Mouse (Mus musculus) heart, embryonic 11.5 days (tissue): ENCODE measurements around the gene B4galnt1. TPM values are rescaled to one million over a fixed set of nuclear protein-coding genes. Genes with fewer than 3 reads are reported as not detected.

Experiments
- ATAC-seq: fragments of 200-750 bp; cut with Nextera tagmentation; replicated peaks from 2 replicates; pipeline ENCODE4 v1.8.0; 2017; ENCODE audit warnings: moderate library complexity; ENCODE audit not compliant: insufficient number of reproducible peaks, low FRiP score, low TSS enrichment
- H3K27ac ChIP-seq: fragments of 300-500 bp; sonication (generic); 2 replicates; pipeline ENCODE4 v1.5.1; 2014; ENCODE audit warnings: mild to moderate bottlenecking, low read depth, low read length
- H3K27me3 ChIP-seq: fragments of 300-500 bp; sonication (generic); 2 replicates; pipeline ENCODE4 v1.6.1; 2014; ENCODE audit warnings: mild to moderate bottlenecking, low read length, mixed read lengths; ENCODE audit not compliant: control insufficient read depth, insufficient read depth
- H3K36me3 ChIP-seq: fragments of 300-500 bp; sonication (generic); 2 replicates; pipeline ENCODE4 v1.6.1; 2014; ENCODE audit warnings: mild to moderate bottlenecking, low read length, moderate library complexity, mixed read lengths; ENCODE audit not compliant: control insufficient read depth, insufficient read depth
- H3K4me1 ChIP-seq: fragments of 300-500 bp; sonication (generic); 2 replicates; pipeline ENCODE4 v1.6.1; 2014; ENCODE audit warnings: low read length; ENCODE audit not compliant: control insufficient read depth, insufficient read depth
- H3K4me2 ChIP-seq: fragments of 300-500 bp; sonication (generic); 2 replicates; pipeline ENCODE4 v1.6.1; 2014; ENCODE audit warnings: mild to moderate bottlenecking, moderate library complexity
- H3K4me3 ChIP-seq: fragments of 300-500 bp; sonication (generic); 2 replicates; pipeline ENCODE4 v1.5.1; 2014; ENCODE audit warnings: low read depth, low read length
- H3K9ac ChIP-seq: fragments of 300-500 bp; sonication (generic); 2 replicates; pipeline ENCODE4 v1.6.1; 2014; ENCODE audit warnings: mild to moderate bottlenecking, low read depth, low read length, moderate library complexity
- H3K9me3 ChIP-seq: fragments of 300-500 bp; sonication (generic); replicated peaks from 2 replicates; pipeline ENCODE4 v1.6.1; 2016; ENCODE audit warnings: low read length; ENCODE audit not compliant: control insufficient read depth
- WGBS: fragments of 180-500 bp; shearing (Covaris S2); extraction: QIAGEN DNeasy Blood & Tissue Kit; methylation state at CpG from one replicate; pipeline ENCODE4 v1.1.7; 2014; ENCODE audit not compliant: insufficient replicate concordance; 5-methylcytosine and 5-hydroxymethylcytosine counted together
- polyA plus RNA-seq: library from polyadenylated mRNA; unstranded; fragments of >200 nt; fragmentation: Nextera tagmentation; extraction: Ambion mirVana; gene quantifications from 2 replicates; pipeline ENCODE4 v1.2.1, GENCODE M21; 2014

The B4galnt1 gene
- polyA plus RNA-seq, 1 experiment from 2014 or later = 1.8 TPM

DNA sequence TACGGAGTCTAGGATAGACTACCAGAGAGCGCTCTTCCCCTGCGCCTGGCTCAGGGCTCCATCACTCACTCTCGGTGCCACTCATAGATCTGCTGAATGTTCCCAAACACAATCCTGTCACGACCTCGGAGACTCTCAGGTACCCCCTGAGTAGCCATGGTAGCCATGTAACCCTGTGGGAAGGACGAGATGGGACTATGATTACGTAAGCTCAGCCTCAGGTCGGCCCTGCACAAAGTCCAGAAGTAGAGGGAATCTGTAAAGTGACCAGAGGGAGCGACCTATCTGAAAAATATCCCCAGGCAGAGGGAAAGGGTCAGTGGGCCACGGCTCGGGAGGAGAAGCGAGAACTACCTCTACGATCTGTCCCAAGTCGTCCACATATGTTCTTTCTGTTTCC lies 20.5 kb downstream of the B4galnt1 start:
- no peak for ATAC-seq
- Histone ChIP-seq H3K27me3 (peaks cover 25% of the 10 kb centered on the region), H3K9ac (no peak overlapping the region), H3K4me1 (peaks cover 26% of the 10 kb centered on the region), H3K36me3 (peaks cover 5% of the 10 kb centered on the region; the same call in 1 of the 2 replicates), H3K4me2 (no peak overlapping the region), H3K9me3 (no peaks in the 10 kb centered on the region), H3K27ac (no peak overlapping the region), H3K4me3 (no peak overlapping the region)
- WGBS = 85% methylated on average over 15 of the region's 15 CpGs

DNA sequence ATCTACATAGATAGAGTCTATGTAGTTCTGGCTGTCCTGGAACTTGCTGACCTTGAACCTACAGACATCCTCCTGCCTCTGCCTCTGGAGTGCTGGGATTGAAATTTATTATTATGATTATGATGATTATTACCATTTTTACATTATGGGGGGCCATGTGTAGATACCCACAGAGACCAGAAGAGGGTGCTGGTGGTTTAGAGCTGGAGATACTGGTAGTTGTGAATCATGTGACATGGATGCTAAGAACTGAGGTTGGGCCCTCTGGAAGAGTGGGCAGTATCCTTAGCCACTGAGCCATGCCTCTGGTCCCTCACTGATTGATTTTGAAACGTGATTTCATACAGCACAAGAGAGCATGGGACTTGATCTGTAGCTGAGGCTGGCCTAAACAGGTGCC lies 21.4 kb downstream of the B4galnt1 start:
- Histone ChIP-seq H3K4me1 (peaks cover 33% of the 10 kb centered on the region), H3K36me3 (peaks cover 5% of the 10 kb centered on the region; the same call in 1 of the 2 replicates), H3K4me3 (no peak overlapping the region), H3K27ac (no peak overlapping the region), H3K4me2 (no peak overlapping the region), H3K9me3 (no peaks in the 10 kb centered on the region), H3K9ac (no peak overlapping the region), H3K27me3 (peaks cover 16% of the 10 kb centered on the region)
- WGBS = 78% methylated on average over 1 of the region's 1 CpGs
- ATAC-seq = no peak

DNA sequence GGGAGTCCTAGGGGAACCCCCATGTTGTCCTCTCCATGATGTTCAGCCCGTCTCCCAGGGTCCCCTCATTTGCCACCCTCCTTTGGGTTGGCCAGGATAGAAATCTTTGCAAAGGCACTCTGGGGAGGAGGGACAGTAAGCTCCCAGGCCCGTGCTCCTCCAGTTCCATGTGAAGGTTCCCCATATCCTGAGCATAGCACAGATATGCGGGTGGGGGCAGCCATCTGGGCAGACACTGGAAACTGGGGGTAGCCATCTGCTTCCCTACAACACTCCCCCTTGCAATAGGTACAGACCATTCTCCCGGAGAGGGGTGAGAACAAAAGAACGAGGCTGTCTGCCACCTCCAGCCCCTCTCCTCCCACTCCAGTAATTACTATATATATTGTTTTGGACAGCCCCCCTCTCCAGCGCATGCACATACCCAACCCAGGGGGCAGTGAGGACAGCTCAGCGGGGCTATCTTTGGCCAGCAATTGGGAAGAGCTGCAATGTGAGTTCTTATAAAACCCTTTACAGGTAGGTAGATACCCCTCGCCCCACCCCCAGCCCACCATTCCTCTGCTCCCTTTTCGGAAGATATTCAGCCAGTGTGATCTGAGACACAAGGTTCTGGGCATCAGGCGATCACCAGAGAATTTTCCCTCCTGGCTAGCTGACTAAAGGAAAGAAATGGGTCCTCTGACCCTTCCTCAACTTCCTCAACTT lies 22.5 kb downstream of the B4galnt1 start:
- Histone ChIP-seq H3K27ac (0 out of 2 replicates have a peak overlapping the region, but pooled peaks have one; percentile 38), H3K4me2 (peak overlapping the region; percentile 93), H3K27me3 (peaks cover 9% of the 10 kb centered on the region), H3K4me3 (peak overlapping the region; percentile 74), H3K36me3 (peaks cover 7% of the 10 kb centered on the region; the same call in 1 of the 2 replicates), H3K9ac (peak overlapping the region; percentile 71), H3K4me1 (peaks cover 34% of the 10 kb centered on the region), H3K9me3 (no peaks in the 10 kb centered on the region)
- WGBS = 43% methylated on average over 10 of the region's 10 CpGs
- no peak for ATAC-seq

DNA sequence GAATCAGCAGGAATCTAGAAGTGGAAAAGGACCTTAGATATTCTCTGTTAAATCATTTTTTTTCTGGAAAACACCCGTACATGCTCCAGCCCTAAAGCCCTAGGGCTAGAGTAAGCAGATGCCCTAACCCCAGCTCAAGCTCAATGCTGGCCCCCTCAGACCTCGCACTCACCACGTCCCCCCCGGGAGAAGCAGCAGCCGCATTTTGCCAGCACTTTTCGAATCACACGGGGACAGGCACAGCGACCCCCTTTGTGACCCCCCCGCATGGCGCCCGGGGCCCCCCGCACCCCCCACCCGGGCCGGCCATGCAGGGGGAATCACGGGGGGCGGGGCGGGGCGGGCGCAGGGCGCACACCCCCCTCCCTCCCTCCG lies 23.0 kb downstream of the B4galnt1 start:
- peaks cover 34% of the 10 kb centered on the region for H3K4me1 ChIP-seq
- H3K36me3 ChIP-seq = peaks cover 7% of the 10 kb centered on the region; the same call in 1 of the 2 replicates
- peaks cover 4% of the 10 kb centered on the region for H3K27me3 ChIP-seq
- peak overlapping the region; percentile 93 for H3K4me2 ChIP-seq
- no peaks in the 10 kb centered on the region for H3K9me3 ChIP-seq
- H3K9ac ChIP-seq = peak overlapping the region; percentile 71
- peak overlapping the region; percentile 74 for H3K4me3 ChIP-seq
- ATAC-seq = no peak
- 0% methylated on average over 18 of the region's 21 CpGs for WGBS
- peak overlapping the region; percentile 38; the same call in 1 of the 2 replicates for H3K27ac ChIP-seq

DNA sequence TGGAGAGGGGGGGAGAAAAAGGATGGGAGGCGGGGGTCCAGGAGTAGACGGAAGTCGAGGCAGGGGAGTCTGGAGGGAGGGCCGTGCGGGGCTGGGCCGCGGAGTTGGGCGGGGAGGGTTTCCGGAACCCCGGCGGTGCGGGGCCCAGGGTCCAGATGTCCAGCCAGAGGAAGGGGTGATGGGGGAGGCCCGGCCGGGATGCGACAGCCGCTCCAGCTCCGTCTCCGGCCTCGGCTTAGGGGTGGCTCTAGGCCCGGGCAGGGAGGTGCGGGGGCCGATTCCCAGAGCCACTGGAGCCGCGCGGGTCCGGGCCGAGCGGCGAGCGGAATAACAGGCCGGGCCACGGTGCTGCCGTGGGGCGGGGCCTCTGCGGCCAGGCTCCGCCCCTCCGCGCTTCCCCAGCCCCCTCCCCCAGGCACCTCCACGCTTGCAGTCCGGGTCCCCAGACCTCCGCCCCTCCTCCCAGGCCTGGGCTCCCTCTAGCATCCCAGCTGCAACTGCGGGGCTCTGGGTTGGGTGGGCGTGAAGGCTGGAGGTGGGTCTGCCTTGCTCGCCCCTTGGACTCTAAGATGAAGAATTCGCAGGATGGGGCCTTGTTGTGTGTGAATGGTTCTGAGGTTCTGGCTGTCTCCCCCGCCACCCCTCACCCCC lies 23.6 kb downstream of the B4galnt1 start:
- 0% methylated on average over 36 of the region's 46 CpGs for WGBS

DNA sequence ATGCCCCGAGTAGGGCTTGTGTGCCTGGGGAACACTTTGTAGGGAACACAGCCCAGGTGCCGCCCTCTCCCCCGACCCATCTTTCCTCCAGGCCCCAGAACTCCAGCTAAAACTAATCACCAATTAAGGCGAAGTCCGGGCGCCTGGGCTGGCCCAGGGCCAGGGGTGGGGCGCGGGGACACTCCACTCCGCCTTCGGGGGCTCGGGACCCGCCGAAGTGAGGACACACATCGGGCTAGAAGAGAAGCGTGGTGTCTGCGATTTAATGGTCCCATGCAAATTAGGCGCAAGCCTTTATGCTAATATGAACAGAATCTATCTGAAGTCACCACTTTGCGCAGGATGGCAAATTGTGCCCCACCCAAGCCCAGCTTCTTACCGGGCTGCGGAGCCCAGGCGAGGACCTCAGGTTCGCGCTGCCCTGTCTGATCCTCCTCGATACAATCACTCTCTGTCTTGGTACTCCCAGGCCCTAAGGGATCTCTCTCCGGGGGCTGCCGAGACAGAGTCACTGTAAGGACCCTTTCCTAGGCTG lies 24.2 kb downstream of the B4galnt1 start:
- H3K4me3 ChIP-seq = peak overlapping the region; percentile 74
- H3K9me3 ChIP-seq = no peaks in the 10 kb centered on the region
- peak; percentile 4; the same call in 1 of the 2 replicates for ATAC-seq
- H3K27me3 ChIP-seq = no peaks in the 10 kb centered on the region; the same call in 1 of the 2 replicates
- H3K9ac ChIP-seq = peak overlapping the region; percentile 71
- H3K36me3 ChIP-seq = peaks cover 2% of the 10 kb centered on the region; the same call in 1 of the 2 replicates
- H3K4me1 ChIP-seq = peaks cover 32% of the 10 kb centered on the region
- WGBS = under 1% methylated on average over 25 of the region's 26 CpGs
- H3K4me2 ChIP-seq = peak overlapping the region; percentile 93
- H3K27ac ChIP-seq = peak overlapping the region; percentile 38

More for the DNA sequence above, 23.6 kb downstream of the B4galnt1 start:
- peak overlapping the region; percentile 93 for H3K4me2 ChIP-seq
- peak overlapping the region; percentile 38 for H3K27ac ChIP-seq
- H3K9ac ChIP-seq = peak overlapping the region; percentile 71
- no peaks in the 10 kb centered on the region for H3K9me3 ChIP-seq
- peaks cover 2% of the 10 kb centered on the region; the same call in 1 of the 2 replicates for H3K36me3 ChIP-seq
- H3K27me3 ChIP-seq = no peaks in the 10 kb centered on the region; the same call in none of the 2 replicates
- peaks cover 32% of the 10 kb centered on the region for H3K4me1 ChIP-seq
- ATAC-seq = peak; percentile 82
- peak overlapping the region; percentile 74 for H3K4me3 ChIP-seq

DNA sequence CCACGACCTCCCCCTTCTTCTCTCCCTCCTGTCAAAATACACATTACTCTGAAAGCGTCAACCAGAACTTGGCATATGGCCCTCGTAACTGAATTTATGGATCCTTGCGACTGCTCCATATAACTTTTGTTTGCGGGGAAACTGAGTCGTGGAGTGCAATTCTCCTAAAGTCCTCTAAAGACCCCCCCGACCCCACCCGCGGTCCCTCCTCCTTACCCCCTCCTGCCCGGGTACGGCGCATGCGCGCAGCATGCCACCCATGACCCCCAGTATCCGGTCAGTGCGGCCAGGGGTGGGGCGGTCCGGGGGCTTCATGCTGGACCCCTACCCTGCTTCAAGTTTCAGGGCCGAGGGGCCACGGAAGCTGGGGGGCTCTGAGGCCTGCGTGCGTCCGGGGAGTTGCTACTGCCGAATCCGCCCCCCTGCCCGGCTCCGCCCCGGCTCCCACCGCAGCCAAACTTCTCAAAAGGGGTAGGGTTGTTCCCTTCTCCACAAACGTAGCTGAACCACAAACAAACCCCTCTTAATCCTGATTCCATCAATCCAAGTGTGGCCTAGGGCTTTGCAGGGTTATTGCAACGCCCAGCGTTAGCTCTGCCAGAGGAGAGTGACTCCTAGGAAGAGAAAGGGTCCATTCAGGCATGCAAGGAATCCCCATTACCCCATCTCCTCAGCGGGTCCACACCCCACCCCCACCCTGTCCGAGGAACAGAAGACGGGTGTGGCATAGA lies 24.8 kb downstream of the B4galnt1 start, which contains the start of gene Arhgef25:
Gene Arhgef25, minus strand, starts transcription at position 433 of the 731 bp plus-strand sequence.
- ATAC-seq = 0 out of 2 replicates have a peak, but pooled peaks have one; percentile 28
- H3K4me1 ChIP-seq = peaks cover 38% of the 10 kb centered on the region
- peak within 1 kb of the TSS; percentile 38 for H3K27ac ChIP-seq
- H3K4me2 ChIP-seq = peak within 1 kb of the TSS; percentile 93
- WGBS = 2% methylated on average over 35 of the region's 35 CpGs
- H3K9ac ChIP-seq = peak within 1 kb of the TSS; percentile 71
- H3K36me3 ChIP-seq = peaks cover 2% of the 10 kb centered on the region; the same call in 1 of the 2 replicates
- no peaks in the 10 kb centered on the region for H3K27me3 ChIP-seq
- no peaks in the 10 kb centered on the region for H3K9me3 ChIP-seq
- H3K4me3 ChIP-seq = peak within 1 kb of the TSS; percentile 74
